Mouse (Mus musculus) adrenal gland, adult 18-20 months (tissue): Measurements from ENCODE around the gene Tbkbp1. TPM values are rescaled to one million over a fixed set of nuclear protein-coding genes. Genes with fewer than 3 reads are reported as not detected.

Experiments
- microRNA-seq, 2 experiments: library from miRNA; unstranded; fragments of <30 nt; microRNA quantifications; one replicate each; pipeline ENCODE4 v1.2.0; 2021; ENCODE audit warnings: borderline number of aligned reads in 2 of 2
- total RNA-seq, 2 experiments: library from RNA; stranded (reverse); gene quantifications; 1 replicate in 1 of 2; 2 replicates in 1 of 2; pipeline ENCODE4 v1.2.3; 2021

Tbkbp1 gene
- total RNA-seq, 2 experiments from 2014 or later: 11.7 to 16.2 TPM

Small RNA genes lying within 50 kb of the gene (microRNA-seq; reads per million reads assigned to microRNA genes)
- gene Mir7235: 0 reads per million in 2 experiments

Other genes starting within 250 kb of the Tbkbp1 start
- 10 to 100 TPM; 44.6 to 45.4 TPM for gene Cdk5rap3, start 235.0 kb downstream of the Tbkbp1 start, total RNA-seq
- under 1 TPM; 0.23 to 0.90 TPM for gene Prr15l, start 223.4 kb downstream of the Tbkbp1 start, total RNA-seq
- 10 to 100 TPM; 28.4 to 36.6 TPM for gene Pnpo, start 207.5 kb downstream of the Tbkbp1 start, total RNA-seq
- 10 to 100 TPM; 13.4 to 15.1 TPM for gene Sp2, start 168.5 kb downstream of the Tbkbp1 start, total RNA-seq
- gene Sp6, start 138.1 kb downstream of the Tbkbp1 start, total RNA-seq: under 1 TPM; 0.06 to 0.13 TPM
- gene Scrn2, start 121.6 kb downstream of the Tbkbp1 start, total RNA-seq: 10 to 100 TPM; 14.6 to 16.8 TPM
- under 1 TPM; 0.60 to 0.74 TPM for gene Lrrc46, start 110.1 kb downstream of the Tbkbp1 start, total RNA-seq
- gene Mrpl10, start 109.9 kb downstream of the Tbkbp1 start, total RNA-seq: 100 to 1,000 TPM; 128 to 134 TPM
- 1 to 10 TPM; 5.2 to 6.6 TPM for gene Osbpl7, start 100.9 kb downstream of the Tbkbp1 start, total RNA-seq
- under 1 TPM; 0.27 to 0.54 TPM for gene Tbx21, start 36.2 kb downstream of the Tbkbp1 start, total RNA-seq
- 100 to 1,000 TPM; 104 to 120 TPM for gene Kpnb1, start 36.4 kb upstream of the Tbkbp1 start, total RNA-seq
- gene Npepps, start 129.1 kb upstream of the Tbkbp1 start, total RNA-seq: 10 to 100 TPM; 72.7 to 88.5 TPM
- gene Mrpl45, start 164.2 kb upstream of the Tbkbp1 start, total RNA-seq: 10 to 100 TPM; 29.7 to 40.0 TPM
- 1 to 10 TPM; 1.3 to 2.0 TPM for gene Gpr179, start 200.6 kb upstream of the Tbkbp1 start, total RNA-seq
- 10 to 100 TPM; 21.1 to 22.2 TPM for gene Socs7, start 211.1 kb upstream of the Tbkbp1 start, total RNA-seq